Mouse (Mus musculus) left cerebral cortex, adult 9 months (tissue): ENCODE results near the gene Pkd2l1.

ENCODE experiments used
- DNase-seq, 2 experiments: peaks; one replicate each; pipeline ENCODE4 v3.0.0; 2022; ENCODE audit warnings: low spot score in 2 of 2

The Pkd2l1 gene

DNA sequence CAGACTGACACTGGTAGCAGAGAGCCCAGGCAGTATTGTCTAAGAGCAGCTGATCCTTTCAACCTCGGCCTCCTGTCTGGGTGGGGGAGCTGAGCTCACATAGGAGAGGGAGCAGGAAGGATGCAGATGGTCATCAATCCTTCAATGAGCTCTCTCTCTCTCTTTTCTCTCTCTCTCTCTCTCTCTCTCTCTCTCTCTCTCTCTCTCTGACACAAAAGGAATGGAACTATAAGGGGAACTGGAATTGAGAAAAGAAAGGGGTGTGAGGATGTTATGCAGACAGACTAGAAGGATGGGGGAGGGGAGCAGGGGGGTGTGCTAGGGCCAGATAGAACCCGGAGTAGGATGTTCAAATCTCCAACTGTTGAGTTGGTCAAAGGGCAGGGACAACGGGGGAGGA is at the start of gene Pkd2l1:
Gene Pkd2l1, minus strand, starts transcription at position 101 of the 400 bp plus-strand sequence.
- DNase-seq: no peak

DNA sequence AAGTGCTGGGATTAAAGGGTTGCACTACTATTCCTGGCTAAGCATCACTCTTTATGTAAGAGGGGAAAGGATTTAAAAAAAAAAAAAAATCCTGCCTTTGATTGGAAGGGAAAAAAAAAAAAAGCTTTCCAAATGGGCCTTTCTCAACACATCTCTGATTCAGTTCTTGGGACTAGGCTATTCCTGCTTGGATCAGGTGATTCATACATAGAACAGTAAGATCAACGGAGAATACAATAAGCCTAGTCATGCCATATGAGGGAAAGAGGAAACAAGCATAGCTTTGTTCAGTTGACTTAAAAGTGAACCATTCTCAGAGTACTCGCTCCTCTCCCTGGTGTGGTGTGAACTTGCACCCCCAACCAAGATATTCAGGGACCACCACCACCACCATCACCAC is 46.7 kb upstream of the Pkd2l1 start:
- DNase-seq: no peak

DNA sequence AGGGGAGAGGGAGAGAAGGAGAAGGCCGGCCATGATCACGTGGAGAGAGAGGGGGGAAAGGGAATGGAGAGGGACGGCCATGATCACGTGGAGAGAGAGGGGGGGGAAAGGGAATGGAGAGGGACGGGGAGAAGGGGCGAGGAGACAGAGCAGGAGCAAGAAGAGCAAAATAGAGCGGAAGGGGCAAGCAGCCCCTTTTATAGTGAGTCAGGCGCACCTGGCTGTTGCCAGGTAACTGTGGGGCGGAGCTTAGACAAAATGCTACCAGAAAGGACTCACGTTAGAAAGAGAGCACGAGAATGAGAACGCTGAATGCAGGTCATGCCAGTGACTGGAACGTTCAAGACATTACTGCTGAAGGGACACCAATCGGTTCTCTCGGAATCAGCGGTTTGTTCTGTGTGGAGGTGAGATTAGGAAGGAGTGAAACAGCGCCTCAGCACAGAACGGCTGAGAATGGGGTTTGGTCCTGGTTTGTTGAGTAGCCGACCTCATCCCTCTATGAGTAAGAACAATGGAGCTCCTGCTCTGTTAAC is 45.3 kb upstream of the Pkd2l1 start:
- DNase-seq: peak in 1 of 2 experiments; percentile 26

DNA sequence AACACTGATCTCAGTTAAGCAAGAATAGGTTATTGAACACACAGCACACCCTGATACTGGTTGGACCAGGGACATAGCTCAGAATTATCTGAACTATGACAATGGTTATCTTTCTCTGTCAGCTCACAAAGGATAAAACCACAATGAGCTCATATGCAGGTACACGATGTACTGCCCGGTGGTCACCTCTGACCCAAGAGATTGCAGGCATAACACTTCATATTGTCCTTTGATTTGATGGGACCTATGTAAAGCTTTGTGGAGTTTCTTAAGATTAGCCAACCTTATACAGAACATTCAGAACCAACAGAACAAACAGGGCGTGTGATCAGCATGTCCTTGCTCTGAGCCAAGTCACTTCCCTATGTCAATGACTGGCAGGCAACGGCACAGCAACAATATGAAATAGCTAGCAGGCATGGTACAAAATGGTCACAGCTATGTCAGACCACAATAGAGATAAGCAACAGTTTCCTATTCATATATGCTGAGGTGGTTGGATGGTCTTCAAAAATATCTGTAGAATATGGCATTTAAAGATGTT is 39.4 kb upstream of the Pkd2l1 start:
- DNase-seq: no peak

GRCm38 (mm10) chr19:44230212-44230611 is 38.0 kb upstream of the Pkd2l1 start:
- DNase-seq: no peak

GRCm38 (mm10) chr19:44229776-44230175 is 37.5 kb upstream of the Pkd2l1 start:
- DNase-seq: no peak

- no peak for DNase-seq
Observed at GRCm38 (mm10) chr19:44225728-44226127, 33.5 kb upstream of the Pkd2l1 start.

DNA sequence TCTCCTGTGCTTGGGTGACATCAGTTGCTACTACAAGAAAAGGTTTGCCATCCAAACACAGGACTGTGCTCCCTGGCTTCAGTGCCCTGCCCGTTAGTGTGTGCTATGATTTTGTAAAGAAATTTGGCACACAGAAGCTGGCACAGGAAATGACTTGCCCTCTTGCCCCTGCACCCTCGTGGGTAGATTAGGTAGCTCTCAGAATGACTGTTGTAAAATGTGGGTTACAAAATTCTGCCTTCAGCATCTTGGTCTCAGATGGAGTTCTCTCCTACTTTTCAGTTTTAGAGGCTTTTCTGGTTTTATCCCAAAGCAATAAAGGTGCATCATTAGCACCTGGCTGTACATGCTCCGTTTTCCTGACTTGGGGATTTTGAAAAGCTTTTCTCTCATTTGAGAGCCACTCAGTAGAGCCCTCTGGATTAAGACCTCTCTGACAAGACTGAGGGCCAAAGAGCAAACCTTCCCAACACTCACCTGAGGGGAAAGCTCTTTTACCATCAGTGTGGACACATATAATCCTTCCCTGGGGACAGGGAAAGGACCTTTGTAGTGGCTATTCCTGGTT is 25.8 kb upstream of the Pkd2l1 start:
- DNase-seq: no peak

DNA sequence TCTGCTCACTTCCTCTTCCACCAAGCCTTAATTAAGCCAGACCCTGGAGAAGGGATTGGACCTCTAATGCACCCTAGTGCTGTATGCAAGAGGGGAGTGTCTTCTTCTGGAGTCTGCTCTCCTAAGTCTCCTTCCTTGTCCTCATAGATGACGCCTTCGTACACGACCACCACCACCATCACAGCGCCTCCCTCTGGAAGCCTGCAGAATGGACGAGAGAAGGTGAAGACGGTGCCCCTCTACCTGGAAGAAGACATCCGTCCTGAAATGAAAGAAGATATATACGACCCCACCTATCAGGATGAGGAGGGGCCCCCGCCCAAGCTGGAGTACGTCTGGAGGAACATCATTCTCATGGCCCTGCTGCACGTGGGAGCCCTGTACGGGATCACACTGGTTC is 23.0 kb upstream of the Pkd2l1 start:
- no peak for DNase-seq

GRCm38 (mm10) chr19:44207079-44207478 is 14.8 kb upstream of the Pkd2l1 start:
- no peak for DNase-seq

GRCm38 (mm10) chr19:44203015-44203564 is 10.8 kb upstream of the Pkd2l1 start, which contains the start of gene Scd3:
Gene Scd3 (plus strand): TSS chr19:44203269.
- no peak for DNase-seq

DNA sequence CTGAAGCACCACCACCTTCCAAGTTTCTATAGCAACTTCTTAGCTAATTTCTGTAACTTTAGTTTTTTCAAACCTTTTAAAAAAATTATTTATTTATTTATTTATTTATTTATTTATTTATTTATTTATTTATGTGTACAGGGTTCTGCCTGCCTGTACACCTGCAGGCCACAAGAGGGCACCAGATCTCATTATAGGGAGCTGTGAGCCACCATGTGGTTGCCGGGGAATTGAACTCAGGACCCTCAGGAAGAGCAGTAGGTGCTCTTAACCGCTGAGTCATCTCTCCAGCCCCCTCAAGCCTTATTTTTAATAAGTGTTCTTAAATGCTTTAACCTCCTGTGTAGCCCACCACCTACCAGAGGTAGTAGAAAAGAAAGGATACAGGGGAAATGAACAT is 6.7 kb upstream of the Pkd2l1 start:
- no peak for DNase-seq

DNA sequence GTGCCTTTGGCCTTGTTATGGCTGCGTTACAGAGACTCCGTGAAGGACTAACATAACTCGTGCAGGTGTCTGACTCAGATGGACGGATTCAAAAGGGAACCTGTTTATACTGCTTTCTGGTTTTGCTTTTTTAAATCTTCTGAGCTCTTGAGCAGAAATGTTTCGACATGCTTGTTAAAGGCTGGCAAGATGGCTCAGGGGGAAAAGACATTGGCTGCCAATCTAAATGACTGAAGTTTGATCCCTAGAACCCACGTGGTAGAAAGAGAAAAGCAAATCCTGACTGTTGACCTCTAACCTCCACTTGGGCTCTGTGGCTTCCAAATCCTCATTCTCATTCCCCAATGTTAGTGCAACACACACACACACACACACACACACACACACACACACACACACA is 6.3 kb upstream of the Pkd2l1 start:
- no peak for DNase-seq

DNA sequence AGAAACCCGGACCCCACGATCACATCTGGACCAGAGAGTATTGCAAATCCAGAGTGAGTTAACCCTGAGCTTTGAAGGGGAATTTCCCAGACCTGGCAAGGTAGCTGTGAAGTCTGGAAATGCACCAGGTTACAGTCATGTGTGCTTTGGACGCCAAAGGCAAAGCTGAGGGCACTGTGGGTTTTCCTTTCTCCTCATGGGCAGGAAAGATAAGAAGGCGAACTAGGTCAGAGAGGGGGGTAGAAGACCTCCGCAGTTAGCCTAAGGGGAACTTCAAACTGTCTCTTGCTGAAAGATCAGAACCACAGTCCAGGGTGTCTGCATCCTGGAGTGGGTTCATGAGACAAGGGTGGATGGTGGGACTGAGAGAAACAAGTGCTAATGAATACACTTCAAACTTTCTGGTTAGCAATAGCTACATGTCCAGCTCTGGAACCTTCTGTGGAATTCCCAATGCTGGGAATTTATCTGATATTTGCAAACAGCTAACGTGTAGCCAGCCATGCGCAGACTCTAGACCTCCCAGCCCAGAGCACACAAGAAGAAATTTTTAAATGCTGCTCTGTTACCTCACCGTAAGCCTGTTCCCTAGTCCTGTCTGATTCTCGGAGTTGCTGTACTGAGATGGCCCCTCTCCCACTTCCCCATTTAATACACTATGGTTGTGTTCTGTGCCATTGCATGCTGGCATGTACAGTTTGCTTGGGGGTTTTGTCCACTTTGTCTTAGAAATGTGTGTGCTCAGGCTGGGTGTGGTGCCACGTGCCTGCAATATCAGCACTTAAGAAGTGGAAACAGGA is 5.0 kb upstream of the Pkd2l1 start:
- no peak for DNase-seq

DNA sequence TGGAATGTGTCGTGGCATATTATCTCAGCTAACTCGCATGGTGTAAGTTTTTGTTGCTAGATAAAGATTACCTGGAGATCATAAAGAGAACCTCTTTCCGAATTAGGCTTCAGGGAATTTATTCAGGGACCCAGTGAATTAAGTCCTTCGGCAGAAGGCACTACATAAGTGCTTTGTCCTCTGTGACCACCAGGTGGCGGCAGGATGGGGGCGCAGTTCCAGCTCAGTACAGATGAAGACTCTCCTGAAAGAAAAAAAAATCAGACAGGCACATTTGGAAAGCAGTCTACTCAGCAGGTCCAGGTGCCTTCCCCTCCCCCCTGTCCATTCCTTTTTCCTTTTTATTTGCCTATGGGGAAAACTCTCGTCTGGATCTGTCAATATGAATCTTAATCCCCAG is 2.9 kb upstream of the Pkd2l1 start:
- peak in 1 of 2 experiments; percentile 75 for DNase-seq

- DNase-seq: no peak
Observed at GRCm38 (mm10) chr19:44193906-44194305, 1.7 kb upstream of the Pkd2l1 start.

DNA sequence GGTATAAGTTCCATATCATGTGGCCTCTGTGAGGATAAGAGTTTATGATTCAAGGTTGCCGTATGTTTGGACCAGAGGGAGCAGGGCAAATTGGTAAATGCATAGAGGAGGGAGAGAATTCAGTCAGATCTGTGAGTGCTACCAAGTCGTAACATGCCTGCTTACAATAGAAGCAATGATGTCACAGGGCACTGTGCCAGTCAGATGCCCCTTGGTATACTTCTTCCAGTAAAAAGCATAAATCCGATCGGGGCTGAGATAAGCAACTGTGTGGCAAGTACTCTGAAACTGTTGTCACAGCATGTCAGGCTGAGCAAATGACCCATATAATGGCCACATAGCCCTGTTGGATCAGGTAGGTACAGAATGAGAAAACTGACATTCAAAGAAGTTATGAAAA is 3.2 kb downstream of the Pkd2l1 start:
- DNase-seq: no peak

DNA sequence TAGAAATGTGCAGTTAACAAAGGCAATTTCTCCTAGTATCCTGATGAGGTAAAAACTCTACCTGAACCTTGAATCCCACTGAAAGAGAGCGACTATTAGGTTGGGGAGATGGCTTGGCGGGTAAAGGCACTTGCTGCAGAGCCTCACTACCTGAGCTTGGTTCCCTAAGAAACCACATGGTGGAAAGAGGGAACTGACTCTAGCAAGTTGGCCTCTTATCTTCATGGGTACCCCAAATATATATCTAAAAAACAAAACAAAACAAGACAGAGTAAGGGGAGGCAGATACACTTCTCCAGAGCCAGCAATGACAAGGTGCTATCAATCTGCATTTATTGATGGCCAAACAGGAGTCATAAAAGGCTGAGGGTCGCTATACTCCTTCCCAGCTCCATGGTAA is 8.3 kb downstream of the Pkd2l1 start:
- no peak for DNase-seq

GRCm38 (mm10) chr19:44180502-44180901 is 11.7 kb downstream of the Pkd2l1 start:
- no peak for DNase-seq

GRCm38 (mm10) chr19:44176741-44177140 is 15.5 kb downstream of the Pkd2l1 start:
- DNase-seq: no peak

DNA sequence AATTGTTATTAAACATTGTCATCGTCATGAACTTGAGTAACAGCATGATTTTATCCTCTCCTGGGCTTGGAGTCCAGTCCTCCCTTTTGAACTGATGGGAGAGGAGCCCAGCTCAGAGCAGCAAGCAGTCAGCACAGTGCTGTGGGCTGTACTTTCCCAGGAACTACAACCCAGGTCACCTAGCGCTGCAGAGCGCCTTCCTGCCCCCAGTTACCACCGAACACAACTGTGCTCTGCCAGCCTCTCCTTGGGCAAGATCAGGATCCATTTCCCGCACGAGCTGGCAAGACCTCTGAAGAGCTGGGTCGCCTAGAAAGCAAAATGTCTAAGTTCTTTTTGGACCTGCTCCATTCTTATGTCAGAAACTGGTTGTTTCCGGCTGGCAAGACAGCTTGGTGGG is 17.4 kb downstream of the Pkd2l1 start:
- DNase-seq: no peak

GRCm38 (mm10) chr19:44161515-44161914 is 30.7 kb downstream of the Pkd2l1 start:
- DNase-seq: no peak

DNA sequence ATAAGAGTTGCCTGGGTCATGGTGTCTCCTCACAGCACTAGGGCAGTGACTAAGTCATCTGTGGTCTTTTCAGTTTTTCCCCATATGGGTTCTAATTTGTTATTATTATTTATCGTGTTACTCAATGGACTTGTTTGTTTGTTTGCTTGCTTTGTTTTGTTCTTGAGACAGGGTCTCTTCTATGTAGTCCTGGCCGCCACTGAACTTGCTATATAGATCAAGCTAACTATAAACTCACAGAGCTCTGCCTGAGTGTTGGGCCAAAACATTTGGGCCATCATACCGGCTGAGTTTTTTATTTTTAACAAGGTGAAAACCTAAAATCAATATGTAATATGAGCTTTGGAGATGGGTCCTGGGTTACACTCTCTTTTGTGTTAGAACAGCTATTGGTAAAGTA is 32.9 kb downstream of the Pkd2l1 start:
- no peak for DNase-seq
